Mouse (Mus musculus) ES-E14 (cell line): Measurements from ENCODE around the gene Vars. TPM values are rescaled to one million over a fixed set of nuclear protein-coding genes. Genes with fewer than 3 reads are reported as not detected.

Experiments used
- DNase-seq: peaks from one replicate; pipeline ENCODE4 v3.0.0-alpha.2; 2013; ENCODE audit warnings: low read depth, low spot score
- H3K27ac ChIP-seq: 2 replicates; pipeline ENCODE4 v1.5.1; 2012; ENCODE audit warnings: low read depth, mild to moderate bottlenecking, low read length, moderate library complexity, mixed read lengths; ENCODE audit not compliant: poor library complexity, insufficient read depth, severe bottlenecking
- H3K36me3 ChIP-seq: 2 replicates; pipeline ENCODE4 v1.6.1; 2012; ENCODE audit warnings: mild to moderate bottlenecking, low read length, moderate library complexity, mixed read lengths; ENCODE audit not compliant: control insufficient read depth, poor library complexity, insufficient read depth, severe bottlenecking
- H3K4me1 ChIP-seq, 2 experiments: fragments of 150-350 bp in 1 of 2; sonication (generic) in 1 of 2; 2 replicates each; pipeline ENCODE4 v1.6.1; 2012; ENCODE audit warnings: low read length in 2 of 2, mild to moderate bottlenecking in 1 of 2, mixed read lengths in 1 of 2; ENCODE audit not compliant: control insufficient read depth in 2 of 2, insufficient read depth in 2 of 2, poor library complexity in 1 of 2
- H3K4me3 ChIP-seq, 2 experiments: fragments of 150-350 bp in 1 of 2; sonication (generic) in 1 of 2; 2 replicates each; pipeline ENCODE4 v1.5.1; 2012; ENCODE audit warnings: low read length in 2 of 2, low read depth in 1 of 2, mild to moderate bottlenecking in 1 of 2, mixed read lengths in 1 of 2; ENCODE audit not compliant: insufficient read depth in 1 of 2, poor library complexity in 1 of 2, severe bottlenecking in 1 of 2
- H3K9ac ChIP-seq: 2 replicates; pipeline ENCODE4 v1.6.1; 2012; ENCODE audit warnings: low read depth, mild to moderate bottlenecking, low read length, mixed read lengths; ENCODE audit not compliant: poor library complexity, insufficient read depth, severe bottlenecking
- H3K9me3 ChIP-seq: fragments of 150-350 bp; sonication (generic); 2 replicates; pipeline ENCODE4 v1.6.1; 2012; ENCODE audit warnings: low read depth, mild to moderate bottlenecking, low read length; ENCODE audit not compliant: control insufficient read depth, insufficient read depth
- CHD2 ChIP-seq: IDR thresholded peaks from 2 replicates; pipeline ENCODE4 v1.6.1; 2014; ENCODE audit warnings: mild to moderate bottlenecking, low read depth, low read length, inconsistent platforms
- HCFC1 ChIP-seq: IDR thresholded peaks from 2 replicates; pipeline ENCODE4 v1.6.1; 2012; ENCODE audit warnings: low read length, inconsistent platforms, borderline replicate concordance; ENCODE audit not compliant: insufficient read depth
- MAFK ChIP-seq: IDR thresholded peaks from 2 replicates; pipeline ENCODE4 v1.6.1; 2014; ENCODE audit warnings: mild to moderate bottlenecking, low read depth, low read length, inconsistent platforms; ENCODE audit not compliant: insufficient read depth
- ZC3H11A ChIP-seq: IDR thresholded peaks from 2 replicates; pipeline ENCODE4 v1.6.1; 2012; ENCODE audit warnings: low read depth, mild to moderate bottlenecking, inconsistent platforms, low read length, borderline replicate concordance
- ZNF384 ChIP-seq: IDR thresholded peaks from 2 replicates; pipeline ENCODE4 v1.6.1; 2012; ENCODE audit warnings: low read depth, low read length, inconsistent platforms
- in situ Hi-C, 2 experiments: fragments of 600-800 bp; cut with MboI; formaldehyde crosslinking; loops; one replicate each; pipeline ENCODE4 v1.15.1; 2025; ENCODE audit warnings: low sequenced_read_pairs in 2 of 2, inconsistent platforms in 1 of 2; ENCODE audit not compliant: unreplicated experiment in 2 of 2
- total RNA-seq: library from RNA; depleted of rRNA; stranded (reverse); fragments of 300-350 nt; gene quantifications from 2 replicates; pipeline ENCODE4 v1.2.3, GENCODE M21; 2012; rRNA removed

Gene Vars
- total RNA-seq, 1 experiment = 303 TPM

DNA sequence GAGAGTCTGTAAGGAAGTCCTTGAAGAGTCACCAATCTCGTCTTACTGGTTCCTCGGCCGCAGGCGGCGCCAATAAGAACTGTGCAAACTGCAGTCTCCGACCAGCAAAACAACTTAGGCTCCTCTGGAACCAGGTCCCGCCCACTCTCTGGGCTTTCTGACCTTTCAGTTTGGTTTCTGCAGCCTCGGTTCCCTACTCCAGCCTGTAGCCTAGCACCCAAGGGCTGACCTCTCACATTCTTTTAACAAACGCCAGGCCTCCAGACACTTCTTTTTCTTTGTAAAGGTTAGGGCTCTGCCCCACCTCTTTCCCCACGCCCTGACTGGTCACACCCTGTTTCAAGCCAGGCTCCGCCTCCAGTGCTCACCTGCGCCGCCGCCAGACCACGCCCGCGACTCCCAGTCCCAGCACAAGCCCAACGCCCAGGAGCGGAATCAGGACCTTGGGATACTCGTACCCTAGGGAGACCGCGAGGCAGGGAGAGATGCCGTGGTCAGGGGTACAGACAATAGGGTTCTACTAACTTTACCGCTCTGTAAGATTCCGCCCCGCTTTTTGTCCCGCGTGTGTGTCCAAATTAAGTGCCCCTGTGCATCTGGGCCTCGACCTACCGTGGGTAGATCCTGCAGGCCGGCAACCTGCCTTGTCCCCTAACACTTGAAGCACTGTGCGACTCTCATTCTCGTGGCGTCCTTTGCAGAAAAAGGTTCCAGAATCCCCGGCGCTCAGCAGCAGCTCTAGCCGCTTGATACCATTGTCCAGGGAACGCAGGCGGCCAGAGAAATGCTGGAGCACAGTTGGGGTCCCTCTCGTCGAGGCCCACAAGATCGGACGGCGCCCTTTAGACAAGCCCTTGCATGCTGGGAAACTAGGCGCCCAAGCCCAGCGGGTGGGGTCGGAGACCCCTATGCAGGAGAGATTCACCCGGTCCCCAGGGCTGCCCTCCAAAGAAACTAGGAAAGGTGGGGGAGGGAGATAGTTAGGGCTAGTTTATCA, 64.5 kb downstream of the Vars start, which contains the start of gene Ly6g6c:
TSS of gene Ly6g6c (plus strand) at position 438 of the 997 bp plus-strand sequence.
- Histone ChIP-seq H3K36me3 (peaks cover 8% of the 10 kb centered on the region; the same call in 1 of the 2 replicates), H3K27ac (peak within 1 kb of the TSS; percentile 85), H3K4me1 (peaks cover 6 to 32% of the 10 kb centered on the region in 2 experiments), H3K4me3 (peak within 1 kb of the TSS; percentile 63 to 64), H3K9ac (peak within 1 kb of the TSS; percentile 67), H3K9me3 (no peaks in the 10 kb centered on the region)
- in situ Hi-C loops = no loop called here
- peak; percentile 77 for DNase-seq
- TF ChIP-seq MAFK = no peak
- TF ChIP-seq HCFC1 = no peak
- TF ChIP-seq CHD2 = no peak
- no peak for TF ChIP-seq ZC3H11A
- no peak for TF ChIP-seq ZNF384

Other genes starting within 250 kb of the Vars start
- 0.27 and 0.32 TPM in 2 replicates for gene Cyp21a1, start 196.4 kb upstream of the Vars start, total RNA-seq
- 29.1 and 32.6 TPM in 2 replicates for gene Stk19, start 164.0 kb upstream of the Vars start, total RNA-seq
- gene Dxo, start 164.0 kb upstream of the Vars start, total RNA-seq = 39.0 and 45.2 TPM in 2 replicates
- gene Skiv2l, start 150.8 kb upstream of the Vars start, total RNA-seq = 40.5 and 66.0 TPM in 2 replicates
- 50.2 and 63.4 TPM in 2 replicates for gene Nelfe, start 150.6 kb upstream of the Vars start, total RNA-seq
- gene Cfb, start 138.5 kb upstream of the Vars start, total RNA-seq = 0.16 and 0.18 TPM in 2 replicates
- 9.4 and 11.5 TPM in 2 replicates for gene Zbtb12, start 121.5 kb upstream of the Vars start, total RNA-seq
- gene Gm20547, start 118.9 kb upstream of the Vars start, total RNA-seq = 0.31 TPM in 1 of 2 replicates, not detected in the other
- 5.0 TPM in 2 replicates for gene C2, start 102.7 kb upstream of the Vars start, total RNA-seq
- 124 and 147 TPM in 2 replicates for gene Ehmt2, start 102.5 kb upstream of the Vars start, total RNA-seq
- gene Slc44a4, start 86.5 kb upstream of the Vars start, total RNA-seq = 5.5 and 8.7 TPM in 2 replicates
- gene Neu1, start 69.7 kb upstream of the Vars start, total RNA-seq = 24.0 and 40.6 TPM in 2 replicates
- 11.0 and 14.6 TPM in 2 replicates for gene Hspa1b, start 41.7 kb upstream of the Vars start, total RNA-seq
- gene Gm20481, start 31.1 kb upstream of the Vars start, total RNA-seq = 1.9 TPM in 1 of 2 replicates, not detected in the other
- 5.8 and 5.9 TPM in 2 replicates for gene Hspa1a, start 28.8 kb upstream of the Vars start, total RNA-seq
- 0.45 and 0.48 TPM in 2 replicates for gene Hspa1l, start 28.3 kb upstream of the Vars start, total RNA-seq
- 52.1 and 64.4 TPM in 2 replicates for gene Lsm2, start 19.1 kb upstream of the Vars start, total RNA-seq
- 0.21 and 0.31 TPM in 2 replicates for gene Vwa7, start 15.6 kb downstream of the Vars start, total RNA-seq
- 3.1 and 4.7 TPM in 2 replicates for gene Sapcd1, start 27.0 kb downstream of the Vars start, total RNA-seq
- 2.7 and 3.2 TPM in 2 replicates for gene Msh5, start 45.8 kb downstream of the Vars start, total RNA-seq
- gene Clic1, start 49.0 kb downstream of the Vars start, total RNA-seq = 113 and 133 TPM in 2 replicates
- 45.0 and 57.5 TPM in 2 replicates for gene Ddah2, start 58.0 kb downstream of the Vars start, total RNA-seq
- gene Ly6g6c, start 64.4 kb downstream of the Vars start, total RNA-seq = not detected in 2 replicates
- 0.26 TPM in 1 of 2 replicates, not detected in the other for gene Mpig6b, start 65.2 kb downstream of the Vars start, total RNA-seq
- gene Ly6g6e, start 75.9 kb downstream of the Vars start, total RNA-seq = 13.4 and 36.1 TPM in 2 replicates
- 1.6 and 4.9 TPM in 2 replicates for gene Ly6g6d, start 77.1 kb downstream of the Vars start, total RNA-seq
- gene Ly6g6f, start 84.6 kb downstream of the Vars start, total RNA-seq = not detected in 2 replicates
- 30.7 and 40.4 TPM in 2 replicates for gene Abhd16a, start 88.3 kb downstream of the Vars start, total RNA-seq
- 0.49 TPM in 1 of 2 replicates, not detected in the other for gene Ly6g5c, start 107.3 kb downstream of the Vars start, total RNA-seq
- gene Ly6g5b, start 114.4 kb downstream of the Vars start, total RNA-seq = 1.4 and 1.5 TPM in 2 replicates
- 21.9 and 31.1 TPM in 2 replicates for gene Gpank1, start 120.5 kb downstream of the Vars start, total RNA-seq
- 78.0 and 98.6 TPM in 2 replicates for gene Csnk2b, start 121.1 kb downstream of the Vars start, total RNA-seq
- 11.2 and 11.7 TPM in 2 replicates for gene D17H6S53E, start 125.4 kb downstream of the Vars start, total RNA-seq
- gene Apom, start 131.1 kb downstream of the Vars start, total RNA-seq = 7.5 and 10.0 TPM in 2 replicates
- 208 and 245 TPM in 2 replicates for gene Bag6, start 134.2 kb downstream of the Vars start, total RNA-seq
- gene Prrc2a, start 163.9 kb downstream of the Vars start, total RNA-seq = 147 and 161 TPM in 2 replicates
- gene Aif1, start 175.1 kb downstream of the Vars start, total RNA-seq = not detected in 2 replicates
- gene Lst1, start 187.5 kb downstream of the Vars start, total RNA-seq = 2.6 and 2.7 TPM in 2 replicates
- 10.1 and 19.6 TPM in 2 replicates for gene Ltb, start 193.5 kb downstream of the Vars start, total RNA-seq
- 0.22 TPM in 1 of 2 replicates, not detected in the other for gene Tnf, start 201.0 kb downstream of the Vars start, total RNA-seq
- gene Lta, start 204.4 kb downstream of the Vars start, total RNA-seq = 0.13 TPM in 1 of 2 replicates, not detected in the other
- gene Gm16181, start 219.8 kb downstream of the Vars start, total RNA-seq = not detected in 2 replicates
- 0.21 and 0.71 TPM in 2 replicates for gene Atp6v1g2, start 232.7 kb downstream of the Vars start, total RNA-seq
- 6.1 and 6.6 TPM in 2 replicates for gene Nfkbil1, start 234.8 kb downstream of the Vars start, total RNA-seq
- gene Ddx39b, start 240.8 kb downstream of the Vars start, total RNA-seq = 316 and 414 TPM in 2 replicates